Mouse (Mus musculus) heart, embryonic 14.5 days (tissue): ENCODE data around the gene Selenop. TPM values are rescaled to one million over a fixed set of nuclear protein-coding genes. Genes with fewer than 3 reads are reported as not detected.

Experiments used
- ATAC-seq: fragments of 200-750 bp; cut with Nextera tagmentation; 2 replicates; pipeline ENCODE4 v1.8.0; 2017; ENCODE audit warnings: low read depth, moderate TSS enrichment; ENCODE audit not compliant: insufficient number of reproducible peaks, insufficient read depth, low FRiP score
- H3K27ac ChIP-seq, 2 experiments: fragments of 200-500 bp in 1 of 2; fragments of 300-500 bp in 1 of 2; sonication (generic) in 1 of 2; replicated peaks in 1 of 2; 2 replicates each; pipeline ENCODE4 v1.5.1; 2012 to 2014; ENCODE audit warnings: low read depth in 2 of 2, low read length in 2 of 2, control low read depth in 1 of 2, mild to moderate bottlenecking in 1 of 2, mixed read lengths in 1 of 2; ENCODE audit not compliant: control insufficient read depth in 1 of 2, insufficient read depth in 1 of 2
- H3K27me3 ChIP-seq: fragments of 300-500 bp; sonication (generic); 2 replicates; pipeline ENCODE4 v1.6.1; 2014; ENCODE audit warnings: mild to moderate bottlenecking, low read length, control low read depth; ENCODE audit not compliant: control insufficient read depth, insufficient read depth
- H3K36me3 ChIP-seq: fragments of 300-500 bp; sonication (generic); 2 replicates; pipeline ENCODE4 v1.6.1; 2014; ENCODE audit warnings: mild to moderate bottlenecking, control low read depth, low read length, mixed read lengths; ENCODE audit not compliant: control insufficient read depth, insufficient read depth
- H3K4me1 ChIP-seq, 2 experiments: fragments of 200-500 bp in 1 of 2; fragments of 300-500 bp in 1 of 2; sonication (generic) in 1 of 2; 2 replicates each; pipeline ENCODE4 v1.6.1; 2012 to 2014; ENCODE audit warnings: low read length in 2 of 2, control low read depth in 1 of 2, mixed read lengths in 1 of 2; ENCODE audit not compliant: control insufficient read depth in 2 of 2, insufficient read depth in 2 of 2
- H3K4me2 ChIP-seq: fragments of 300-500 bp; sonication (generic); 2 replicates; pipeline ENCODE4 v1.6.1; 2014; ENCODE audit warnings: mild to moderate bottlenecking, low read length
- H3K4me3 ChIP-seq, 2 experiments: fragments of 200-500 bp in 1 of 2; fragments of 300-500 bp in 1 of 2; sonication (generic) in 1 of 2; 2 replicates each; pipeline ENCODE4 v1.5.1; 2012 to 2014; ENCODE audit warnings: low read length in 2 of 2, mild to moderate bottlenecking in 2 of 2, control low read depth in 1 of 2, low read depth in 1 of 2, moderate library complexity in 1 of 2; ENCODE audit not compliant: control insufficient read depth in 1 of 2, insufficient read depth in 1 of 2
- H3K9ac ChIP-seq: fragments of 300-500 bp; sonication (generic); 2 replicates; pipeline ENCODE4 v1.6.1; 2014; ENCODE audit warnings: mild to moderate bottlenecking, low read length
- H3K9me3 ChIP-seq: fragments of 300-500 bp; sonication (generic); 2 replicates; pipeline ENCODE4 v1.6.1; 2016; ENCODE audit warnings: low read length, control low read depth; ENCODE audit not compliant: control insufficient read depth
- WGBS: fragments of 180-500 bp; shearing (Covaris S2); extraction: QIAGEN DNeasy Blood & Tissue Kit; methylation state at CpG from one replicate; pipeline ENCODE4 v1.1.7; 2014; 5-methylcytosine and 5-hydroxymethylcytosine counted together
- polyA plus RNA-seq: library from polyadenylated mRNA; unstranded; fragments of >200 nt; fragmentation: Nextera tagmentation; extraction: Ambion mirVana; gene quantifications from 2 replicates; pipeline ENCODE4 v1.2.1, GENCODE M21; 2014

Selenop gene
- polyA plus RNA-seq, 1 experiment from 2014 or later: 180 TPM

- Histone ChIP-seq H3K9ac (no peak overlapping the region), H3K4me1 (no peaks in the 10 kb centered on the region), H3K4me3 (no peak overlapping the region), H3K27ac (no peak overlapping the region), H3K9me3 (no peaks in the 10 kb centered on the region), H3K36me3 (no peaks in the 10 kb centered on the region), H3K4me2 (no peak overlapping the region), H3K27me3 (no peaks in the 10 kb centered on the region)
- WGBS: 80% methylated on average over 3 of the region's 3 CpGs
- ATAC-seq: no peak
Measured at GRCm38 (mm10) chr15:3290435-3290834, 22.1 kb downstream of the Selenop start.

- no peak for ATAC-seq
- no peak overlapping the region for H3K9ac ChIP-seq
Measured at GRCm38 (mm10) chr15:3293477-3293876, 25.1 kb downstream of the Selenop start.

GRCm38 (mm10) chr15:3295986-3296385, 27.6 kb downstream of the Selenop start:
- Histone ChIP-seq H3K4me1 (no peaks in the 10 kb centered on the region), H3K27ac (no peak overlapping the region), H3K9me3 (no peaks in the 10 kb centered on the region), H3K4me3 (no peak overlapping the region), H3K9ac (no peak overlapping the region), H3K4me2 (no peak overlapping the region), H3K36me3 (no peaks in the 10 kb centered on the region), H3K27me3 (no peaks in the 10 kb centered on the region)
- 75% methylated on average over 1 of the region's 1 CpGs for WGBS
- no peak for ATAC-seq

More at GRCm38 (mm10) chr15:3293477-3293876, 25.1 kb downstream of the Selenop start:
- Histone ChIP-seq H3K4me1 (no peaks in the 10 kb centered on the region), H3K4me3 (no peak overlapping the region), H3K27me3 (no peaks in the 10 kb centered on the region), H3K4me2 (no peak overlapping the region), H3K9me3 (no peaks in the 10 kb centered on the region), H3K27ac (no peak overlapping the region), H3K36me3 (no peaks in the 10 kb centered on the region)
- WGBS: 49% methylated on average over 1 of the region's 1 CpGs

GRCm38 (mm10) chr15:3297615-3298014, 29.3 kb downstream of the Selenop start:
- Histone ChIP-seq H3K4me1 (no peaks in the 10 kb centered on the region), H3K4me2 (no peak overlapping the region), H3K27ac (no peak overlapping the region), H3K27me3 (no peaks in the 10 kb centered on the region), H3K36me3 (no peaks in the 10 kb centered on the region), H3K9ac (no peak overlapping the region), H3K4me3 (no peak overlapping the region), H3K9me3 (no peaks in the 10 kb centered on the region)
- 77% methylated on average over 8 of the region's 8 CpGs for WGBS
- no peak for ATAC-seq

GRCm38 (mm10) chr15:3300361-3301100, 32.2 kb downstream of the Selenop start:
- 69% methylated on average over 4 of the region's 4 CpGs for WGBS
- H3K27me3 ChIP-seq: no peaks in the 10 kb centered on the region
- no peak overlapping the region for H3K4me2 ChIP-seq
- no peaks in the 10 kb centered on the region for H3K4me1 ChIP-seq
- no peak overlapping the region for H3K9ac ChIP-seq
- H3K27ac ChIP-seq: no peak overlapping the region
- no peaks in the 10 kb centered on the region for H3K36me3 ChIP-seq
- no peak for ATAC-seq
- H3K9me3 ChIP-seq: no peaks in the 10 kb centered on the region
- no peak overlapping the region for H3K4me3 ChIP-seq

GRCm38 (mm10) chr15:3303426-3303825, 35.1 kb downstream of the Selenop start, which contains the start of gene Ccdc152:
Gene Ccdc152 (minus strand): TSS chr15:3303526.
- ATAC-seq: no peak
- 86% methylated on average over 12 of the region's 12 CpGs for WGBS

GRCm38 (mm10) chr15:3309856-3310255, 41.5 kb downstream of the Selenop start:
- Histone ChIP-seq H3K36me3 (no peaks in the 10 kb centered on the region), H3K4me1 (0 out of 4 replicates have a peak, but pooled peaks cover 0 to 6% of the 10 kb centered on the region in 2 experiments), H3K27ac (no peak overlapping the region), H3K9me3 (no peaks in the 10 kb centered on the region), H3K9ac (no peak overlapping the region), H3K4me3 (no peak overlapping the region), H3K27me3 (no peaks in the 10 kb centered on the region), H3K4me2 (no peak overlapping the region)
- no peak for ATAC-seq
- WGBS: 80% methylated on average over 3 of the region's 3 CpGs

More at GRCm38 (mm10) chr15:3303426-3303825, 35.1 kb downstream of the Selenop start, which contains the start of gene Ccdc152:
- Histone ChIP-seq H3K9me3 (no peaks in the 10 kb centered on the region), H3K36me3 (no peaks in the 10 kb centered on the region), H3K27me3 (no peaks in the 10 kb centered on the region), H3K9ac (no peak within 1 kb of the TSS), H3K27ac (no peak within 1 kb of the TSS), H3K4me3 (no peak within 1 kb of the TSS), H3K4me1 (no peaks in the 10 kb centered on the region), H3K4me2 (no peak within 1 kb of the TSS)
